Mouse (Mus musculus): ENCODE measurements around the gene Diaph2. TPM values are rescaled to one million over a fixed set of nuclear protein-coding genes. Genes with fewer than 3 reads are reported as not detected.

Diaph2 gene
- polyA plus RNA-seq, 1 experiment from 2014 or later, result 9.1 TPM

DNA sequence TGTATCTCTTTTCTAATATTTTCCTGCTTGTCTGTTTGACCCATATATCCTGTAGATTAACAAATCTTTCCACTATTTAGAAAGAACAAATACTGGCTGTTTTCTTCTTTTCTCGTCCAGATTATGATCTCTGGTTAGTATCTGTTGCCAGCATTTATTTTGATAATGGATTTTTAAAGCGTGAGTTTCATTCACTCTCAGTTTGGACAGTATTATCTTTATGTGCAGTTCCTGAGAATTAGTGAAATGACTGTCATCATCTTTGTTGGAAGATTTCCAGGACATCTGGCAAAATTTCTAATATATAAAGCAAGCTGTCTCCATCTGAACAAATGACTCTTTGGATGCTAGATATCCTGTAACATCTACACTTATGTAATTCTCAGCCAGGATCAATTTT lies 455.7 kb downstream of the Diaph2 start:
- H3K9ac ChIP-seq (ENCODE audit: low read length), result no peak overlapping the region
- WGBS, result 45% methylated on average over 2 of the region's 2 CpGs
- no peak overlapping the region for H3K4me2 ChIP-seq (ENCODE audit: low read depth, low read length)
- no peaks in the 10 kb centered on the region for H3K4me1 ChIP-seq (replicated peaks; ENCODE audit: control insufficient read depth, insufficient read depth, low read length)
- no peak for ATAC-seq (ENCODE audit: low read depth)
- H3K9me3 ChIP-seq (ENCODE audit: control insufficient read depth, low read length), result no peaks in the 10 kb centered on the region
- H3K4me3 ChIP-seq (ENCODE audit: low read length), result no peak overlapping the region
- H3K27me3 ChIP-seq (ENCODE audit: control insufficient read depth, insufficient read depth, low read depth, low read length), result no peaks in the 10 kb centered on the region
- no peak overlapping the region for H3K27ac ChIP-seq (ENCODE audit: low read length)
- no peaks in the 10 kb centered on the region for H3K36me3 ChIP-seq (ENCODE audit: control insufficient read depth, insufficient read depth, low read length)

DNA sequence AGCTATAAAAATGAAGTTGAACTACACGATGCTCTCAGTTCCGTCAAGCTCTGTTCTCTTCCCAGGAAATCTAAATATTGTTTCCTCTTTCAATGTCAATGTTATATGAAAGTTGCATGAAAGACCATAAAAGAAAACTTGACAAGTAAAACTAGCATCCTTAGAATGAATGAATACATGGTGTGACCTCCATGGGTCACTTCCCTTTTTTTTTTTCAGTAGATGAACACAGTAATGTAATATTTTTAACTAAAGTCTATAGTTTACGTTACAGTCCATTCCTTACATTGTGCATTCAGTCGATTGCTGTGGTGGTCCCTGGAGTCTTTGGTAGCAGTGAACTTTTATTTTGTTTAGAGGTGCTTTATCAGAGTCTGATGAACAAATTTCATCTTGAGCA lies 462.7 kb downstream of the Diaph2 start:
- Histone ChIP-seq H3K4me2 (ENCODE audit: low read depth, low read length) (no peak overlapping the region), H3K9me3 (ENCODE audit: control insufficient read depth, low read length) (no peaks in the 10 kb centered on the region), H3K36me3 (ENCODE audit: control insufficient read depth, insufficient read depth, low read length) (no peaks in the 10 kb centered on the region), H3K27me3 (ENCODE audit: control insufficient read depth, insufficient read depth, low read depth, low read length) (no peaks in the 10 kb centered on the region), H3K4me3 (ENCODE audit: low read length) (no peak overlapping the region), H3K9ac (ENCODE audit: low read length) (no peak overlapping the region), H3K4me1 (replicated peaks; ENCODE audit: control insufficient read depth, insufficient read depth, low read length) (no peaks in the 10 kb centered on the region), H3K27ac (ENCODE audit: low read length) (no peak overlapping the region)
- no peak for ATAC-seq (ENCODE audit: low read depth)
- 87% methylated on average over 4 of the region's 4 CpGs for WGBS

DNA sequence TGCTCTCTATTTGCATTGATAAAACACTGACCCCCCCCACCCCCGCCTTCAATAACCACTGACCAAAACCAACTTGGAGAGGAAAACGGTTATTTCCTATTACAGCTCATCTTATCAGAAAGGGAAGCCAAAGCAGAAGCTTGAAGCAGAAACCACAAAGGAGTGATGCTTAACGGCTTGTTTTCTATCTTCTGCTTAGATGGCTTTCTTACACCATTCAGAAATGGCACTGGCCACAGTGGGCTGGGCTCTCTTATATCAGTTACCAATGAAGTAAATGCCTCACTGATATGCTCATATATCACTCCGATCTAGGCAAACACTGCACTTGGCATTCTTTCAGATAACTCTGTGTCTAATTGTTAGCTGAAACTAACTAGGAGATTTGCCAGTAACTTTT lies 463.2 kb downstream of the Diaph2 start:
- no peak overlapping the region for H3K4me3 ChIP-seq (ENCODE audit: low read length)
- no peak overlapping the region for H3K4me2 ChIP-seq (ENCODE audit: low read depth, low read length)
- H3K27me3 ChIP-seq (ENCODE audit: control insufficient read depth, insufficient read depth, low read depth, low read length), result no peaks in the 10 kb centered on the region
- no peak overlapping the region for H3K9ac ChIP-seq (ENCODE audit: low read length)
- 48% methylated on average over 4 of the region's 4 CpGs for WGBS
- H3K9me3 ChIP-seq (ENCODE audit: control insufficient read depth, low read length), result no peaks in the 10 kb centered on the region
- no peaks in the 10 kb centered on the region for H3K4me1 ChIP-seq (replicated peaks; ENCODE audit: control insufficient read depth, insufficient read depth, low read length)
- no peaks in the 10 kb centered on the region for H3K36me3 ChIP-seq (ENCODE audit: control insufficient read depth, insufficient read depth, low read length)
- no peak overlapping the region for H3K27ac ChIP-seq (ENCODE audit: low read length)
- no peak for ATAC-seq (ENCODE audit: low read depth)

DNA sequence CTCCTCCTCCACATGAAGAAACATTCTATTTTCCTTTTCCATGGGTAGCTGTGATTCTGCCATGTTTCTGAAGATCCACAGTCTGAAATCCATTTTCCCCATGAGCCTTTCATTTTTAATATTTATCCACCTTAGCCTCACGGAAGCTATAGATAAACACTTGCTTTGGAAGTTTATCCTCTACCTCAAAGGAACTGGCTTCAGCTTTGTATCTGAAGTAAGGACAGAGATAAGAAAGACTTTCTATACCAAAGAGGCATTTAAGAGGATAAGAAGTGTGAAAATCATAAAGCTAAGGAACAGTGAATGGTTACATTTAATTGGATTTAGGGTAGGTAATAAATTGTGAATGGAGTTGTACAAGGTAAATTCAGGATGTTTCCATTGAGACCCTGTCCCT lies 480.5 kb downstream of the Diaph2 start:
- 82% methylated on average over 1 of the region's 1 CpGs for WGBS
- Histone ChIP-seq H3K4me2 (ENCODE audit: low read depth, low read length) (no peak overlapping the region), H3K9me3 (ENCODE audit: control insufficient read depth, low read length) (no peaks in the 10 kb centered on the region), H3K9ac (ENCODE audit: low read length) (no peak overlapping the region), H3K27ac (ENCODE audit: low read length) (no peak overlapping the region), H3K27me3 (ENCODE audit: control insufficient read depth, insufficient read depth, low read depth, low read length) (no peaks in the 10 kb centered on the region), H3K4me3 (ENCODE audit: low read length) (no peak overlapping the region), H3K36me3 (ENCODE audit: control insufficient read depth, insufficient read depth, low read length) (no peaks in the 10 kb centered on the region), H3K4me1 (replicated peaks; ENCODE audit: control insufficient read depth, insufficient read depth, low read length) (no peaks in the 10 kb centered on the region)
- ATAC-seq (ENCODE audit: low read depth), result no peak

DNA sequence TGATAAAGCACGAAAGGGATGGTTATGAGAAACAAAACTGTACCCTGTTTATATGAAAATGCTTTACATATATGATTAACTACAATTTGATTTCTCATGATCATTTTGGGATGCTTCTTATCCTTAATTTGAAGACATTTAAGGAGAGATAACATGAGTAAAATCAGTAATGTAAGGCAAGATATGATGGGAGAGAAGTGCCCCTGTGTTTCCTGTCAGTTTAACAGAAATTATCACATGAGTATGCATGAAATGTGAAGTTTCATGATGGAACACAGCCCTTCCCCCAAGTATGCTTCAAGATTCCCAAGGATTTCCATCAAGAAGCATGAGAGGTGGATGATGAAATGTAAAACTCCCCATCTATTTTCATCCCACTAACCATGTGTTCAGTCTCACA lies 485.6 kb downstream of the Diaph2 start:
- H3K4me3 ChIP-seq (ENCODE audit: low read length), result no peak overlapping the region
- no peak overlapping the region for H3K4me2 ChIP-seq (ENCODE audit: low read depth, low read length)
- no peak overlapping the region for H3K27ac ChIP-seq (ENCODE audit: low read length)
- H3K9me3 ChIP-seq (ENCODE audit: control insufficient read depth, low read length), result no peaks in the 10 kb centered on the region
- no peak overlapping the region for H3K9ac ChIP-seq (ENCODE audit: low read length)
- H3K27me3 ChIP-seq (ENCODE audit: control insufficient read depth, insufficient read depth, low read depth, low read length), result no peaks in the 10 kb centered on the region
- no peaks in the 10 kb centered on the region for H3K36me3 ChIP-seq (ENCODE audit: control insufficient read depth, insufficient read depth, low read length)
- no peak for ATAC-seq (ENCODE audit: low read depth)
- H3K4me1 ChIP-seq (replicated peaks; ENCODE audit: control insufficient read depth, insufficient read depth, low read length), result no peaks in the 10 kb centered on the region
- WGBS, result 53% methylated on average over 1 of the region's 1 CpGs

DNA sequence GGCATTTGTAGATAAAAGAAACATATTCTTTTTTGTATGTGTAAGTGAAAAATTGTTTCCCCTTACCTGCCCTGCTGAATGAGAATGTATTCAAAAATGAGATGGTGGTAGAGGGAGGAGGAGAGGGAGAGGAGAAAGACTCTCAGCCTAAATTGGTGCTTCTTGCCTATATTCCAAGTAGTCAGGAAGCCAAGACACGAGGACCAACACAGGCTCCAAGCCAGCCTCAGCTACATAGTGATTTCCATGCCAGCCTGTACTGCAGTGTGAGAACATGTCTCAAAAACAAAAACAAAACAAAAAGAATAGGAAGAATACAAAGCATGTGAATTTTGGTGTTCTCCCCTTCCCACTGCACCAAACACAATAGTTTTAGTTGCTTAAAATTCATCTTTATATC lies 497.1 kb downstream of the Diaph2 start:
- Histone ChIP-seq H3K4me1 (replicated peaks; ENCODE audit: control insufficient read depth, insufficient read depth, low read length) (no peaks in the 10 kb centered on the region), H3K9ac (ENCODE audit: low read length) (no peak overlapping the region), H3K27me3 (ENCODE audit: control insufficient read depth, insufficient read depth, low read depth, low read length) (no peaks in the 10 kb centered on the region), H3K9me3 (ENCODE audit: control insufficient read depth, low read length) (no peaks in the 10 kb centered on the region), H3K4me2 (ENCODE audit: low read depth, low read length) (no peak overlapping the region), H3K4me3 (ENCODE audit: low read length) (no peak overlapping the region), H3K36me3 (ENCODE audit: control insufficient read depth, insufficient read depth, low read length) (no peaks in the 10 kb centered on the region), H3K27ac (ENCODE audit: low read length) (no peak overlapping the region)
- ATAC-seq (ENCODE audit: low read depth), result no peak
- WGBS, result 57% methylated on average over 1 of the region's 1 CpGs

DNA sequence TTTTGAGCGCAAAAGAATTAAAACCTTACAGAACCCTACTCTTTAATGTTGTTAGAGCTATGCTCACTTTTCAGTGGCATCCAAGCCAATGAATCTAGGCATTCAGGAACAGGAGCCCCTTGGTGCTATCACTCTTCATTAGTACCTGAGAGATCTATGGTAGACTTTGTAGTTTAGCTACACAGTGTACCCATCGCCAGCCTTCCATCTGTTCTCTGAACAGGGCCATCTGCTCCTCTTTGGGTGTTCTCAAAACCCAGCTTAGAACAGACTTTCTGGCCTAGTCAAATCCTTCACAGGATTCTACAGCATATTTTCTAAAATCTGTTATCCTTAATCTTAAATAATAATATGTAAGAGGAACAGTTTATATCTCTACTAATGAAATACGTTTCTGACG lies 504.1 kb downstream of the Diaph2 start:
- no peak overlapping the region for H3K4me2 ChIP-seq (ENCODE audit: low read depth, low read length)
- H3K27ac ChIP-seq (ENCODE audit: low read length), result no peak overlapping the region
- no peaks in the 10 kb centered on the region for H3K27me3 ChIP-seq (ENCODE audit: control insufficient read depth, insufficient read depth, low read depth, low read length)
- H3K9ac ChIP-seq (ENCODE audit: low read length), result no peak overlapping the region
- H3K4me1 ChIP-seq (replicated peaks; ENCODE audit: control insufficient read depth, insufficient read depth, low read length), result no peaks in the 10 kb centered on the region
- H3K9me3 ChIP-seq (ENCODE audit: control insufficient read depth, low read length), result no peaks in the 10 kb centered on the region
- WGBS, result 82% methylated on average over 4 of the region's 4 CpGs
- no peak overlapping the region for H3K4me3 ChIP-seq (ENCODE audit: low read length)
- H3K36me3 ChIP-seq (ENCODE audit: control insufficient read depth, insufficient read depth, low read length), result no peaks in the 10 kb centered on the region
- no peak for ATAC-seq (ENCODE audit: low read depth)

DNA sequence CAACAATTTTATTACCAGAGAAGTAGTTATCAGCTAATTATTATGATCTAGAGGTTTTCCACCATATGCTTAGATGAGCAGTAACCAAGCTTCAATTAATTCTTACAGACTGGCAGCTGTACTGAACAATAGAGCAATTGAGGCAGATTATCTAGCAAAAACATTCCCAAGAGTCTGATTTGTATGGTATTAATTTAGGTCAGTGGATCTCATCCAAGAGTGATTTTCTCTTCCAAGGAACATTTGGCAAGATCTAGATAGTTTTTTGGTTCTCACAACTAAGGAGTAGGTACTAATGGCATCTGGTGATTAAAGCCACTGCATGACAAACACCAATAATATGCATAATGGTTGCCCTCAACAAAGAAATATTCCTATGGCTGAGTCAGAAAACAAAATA lies 516.2 kb downstream of the Diaph2 start:
- no peak overlapping the region for H3K4me3 ChIP-seq (ENCODE audit: low read length)
- no peak for ATAC-seq (ENCODE audit: low read depth)

DNA sequence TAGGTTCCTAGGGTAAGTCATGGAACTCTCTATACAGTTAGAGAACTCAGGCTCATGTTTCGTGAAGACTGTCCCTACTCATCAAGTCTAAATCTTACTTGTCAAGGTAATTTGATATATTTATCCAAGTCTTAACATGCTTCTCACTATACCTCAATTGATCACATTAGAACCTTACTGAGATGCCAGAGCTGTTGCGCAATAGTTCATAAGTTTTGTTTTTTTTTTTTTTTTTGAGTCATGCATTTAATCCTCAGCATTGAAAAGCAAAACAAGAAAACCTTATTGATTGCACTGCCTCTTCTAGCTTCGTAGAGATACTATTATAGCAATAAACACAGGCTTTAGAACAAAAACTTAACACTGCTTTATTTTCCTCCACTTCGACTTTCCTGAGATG lies 529.6 kb downstream of the Diaph2 start:
- no peak overlapping the region for H3K4me2 ChIP-seq (ENCODE audit: low read depth, low read length)
- 78% methylated on average over 4 of the region's 4 CpGs for WGBS
- H3K4me1 ChIP-seq (replicated peaks; ENCODE audit: control insufficient read depth, insufficient read depth, low read length), result no peaks in the 10 kb centered on the region
- no peak for ATAC-seq (ENCODE audit: low read depth)
- H3K9ac ChIP-seq (ENCODE audit: low read length), result no peak overlapping the region
- H3K4me3 ChIP-seq (ENCODE audit: low read length), result no peak overlapping the region
- no peaks in the 10 kb centered on the region for H3K9me3 ChIP-seq (ENCODE audit: control insufficient read depth, low read length)
- no peaks in the 10 kb centered on the region for H3K27me3 ChIP-seq (ENCODE audit: control insufficient read depth, insufficient read depth, low read depth, low read length)
- no peak overlapping the region for H3K27ac ChIP-seq (ENCODE audit: low read length)
- H3K36me3 ChIP-seq (ENCODE audit: control insufficient read depth, insufficient read depth, low read length), result no peaks in the 10 kb centered on the region

More for the DNA sequence above, 516.2 kb downstream of the Diaph2 start:
- Histone ChIP-seq H3K9me3 (ENCODE audit: control insufficient read depth, low read length) (no peaks in the 10 kb centered on the region), H3K9ac (ENCODE audit: low read length) (no peak overlapping the region), H3K36me3 (ENCODE audit: control insufficient read depth, insufficient read depth, low read length) (no peaks in the 10 kb centered on the region), H3K27ac (ENCODE audit: low read length) (no peak overlapping the region), H3K4me2 (ENCODE audit: low read depth, low read length) (no peak overlapping the region), H3K4me1 (replicated peaks; ENCODE audit: control insufficient read depth, insufficient read depth, low read length) (no peaks in the 10 kb centered on the region), H3K27me3 (ENCODE audit: control insufficient read depth, insufficient read depth, low read depth, low read length) (no peaks in the 10 kb centered on the region)

DNA sequence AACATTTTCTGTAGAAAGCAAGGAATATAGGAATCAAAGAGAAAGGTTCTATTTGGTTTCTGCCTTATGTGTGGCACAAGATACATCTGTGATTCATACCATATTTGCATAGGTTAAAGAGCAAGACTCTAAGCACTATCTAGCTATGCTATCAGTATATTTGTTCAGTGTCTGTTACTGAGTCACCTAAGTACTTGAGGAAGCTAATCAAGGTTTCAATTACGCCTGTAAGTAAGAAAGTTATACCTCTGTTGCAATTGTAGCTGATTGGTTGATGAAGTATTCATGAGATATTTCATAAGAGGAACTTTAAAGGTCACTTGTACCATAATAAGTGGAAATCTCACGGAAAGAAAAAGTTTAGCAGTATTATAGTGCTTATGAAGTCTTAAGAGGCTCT lies 531.9 kb downstream of the Diaph2 start:
- WGBS, result 51% methylated on average over 2 of the region's 2 CpGs

More for the DNA sequence above, 531.9 kb downstream of the Diaph2 start:
- Histone ChIP-seq H3K27me3 (ENCODE audit: control insufficient read depth, insufficient read depth, low read depth, low read length) (no peaks in the 10 kb centered on the region), H3K9ac (ENCODE audit: low read length) (no peak overlapping the region), H3K4me2 (ENCODE audit: low read depth, low read length) (no peak overlapping the region), H3K36me3 (ENCODE audit: control insufficient read depth, insufficient read depth, low read length) (no peaks in the 10 kb centered on the region), H3K9me3 (ENCODE audit: control insufficient read depth, low read length) (no peaks in the 10 kb centered on the region), H3K27ac (ENCODE audit: low read length) (no peak overlapping the region), H3K4me3 (ENCODE audit: low read length) (no peak overlapping the region), H3K4me1 (replicated peaks; ENCODE audit: control insufficient read depth, insufficient read depth, low read length) (no peaks in the 10 kb centered on the region)
- no peak for ATAC-seq (ENCODE audit: low read depth)
